Mouse (Mus musculus) myocyte (in vitro differentiated cells): ENCODE results near the gene Syde2. TPM values are rescaled to one million over a fixed set of nuclear protein-coding genes. Genes with fewer than 3 reads are reported as not detected.

ENCODE experiments used
- H3K27me3 ChIP-seq: one replicate; pipeline ENCODE4 v1.6.1; 2011; ENCODE audit not compliant: control insufficient read depth, insufficient read depth, insufficient read length
- H3K36me3 ChIP-seq: one replicate; pipeline ENCODE4 v1.6.1; 2011; ENCODE audit not compliant: control insufficient read depth, insufficient read depth
- H3K4me2 ChIP-seq: one replicate; pipeline ENCODE4 v1.6.1; 2011; ENCODE audit warnings: low read depth, control low read depth
- H3K4me3 ChIP-seq: one replicate; pipeline ENCODE4 v1.5.1; 2011; ENCODE audit warnings: mild to moderate bottlenecking, control low read depth, moderate library complexity
- H3K79me2 ChIP-seq: one replicate; pipeline ENCODE4 v1.6.1; 2011; ENCODE audit not compliant: control insufficient read depth, insufficient read depth
- H3ac ChIP-seq: one replicate; pipeline ENCODE4 v1.6.1; 2011; ENCODE audit not compliant: control insufficient read depth, insufficient read length
- CEBPB ChIP-seq: IDR thresholded peaks from 2 replicates; pipeline ENCODE4 v1.6.1; 2011; ENCODE audit warnings: mild to moderate bottlenecking, moderate library complexity; ENCODE audit not compliant: poor library complexity, insufficient read depth, severe bottlenecking
- MAX ChIP-seq: IDR thresholded peaks from one replicate; pipeline ENCODE4 v1.6.1; 2011; ENCODE audit warnings: low read depth, mild to moderate bottlenecking, control low read depth
- MYOD1 ChIP-seq, 3 experiments: IDR thresholded peaks; one replicate each; pipeline ENCODE4 v1.6.1; 2011; ENCODE audit warnings: control low read depth in 2 of 3, low read depth in 2 of 3, mild to moderate bottlenecking in 2 of 3, moderate library complexity in 1 of 3; ENCODE audit not compliant: insufficient read length in 2 of 3, control insufficient read depth in 1 of 3
- POLR2A ChIP-seq: IDR thresholded peaks from one replicate; pipeline ENCODE4 v1.6.1; 2011; ENCODE audit warnings: low read depth, mild to moderate bottlenecking, control low read depth, moderate library complexity; ENCODE audit not compliant: insufficient read length
- POLR2AphosphoS2 ChIP-seq: IDR thresholded peaks from one replicate; pipeline ENCODE4 v1.6.1; 2011; ENCODE audit warnings: low read depth, control low read depth; ENCODE audit not compliant: insufficient read length
- REST ChIP-seq: IDR thresholded peaks from one replicate; pipeline ENCODE4 v1.6.1; 2011; ENCODE audit warnings: mild to moderate bottlenecking, control low read depth, moderate library complexity; ENCODE audit not compliant: insufficient read depth, insufficient read length
- SRF ChIP-seq: IDR thresholded peaks from one replicate; pipeline ENCODE4 v1.6.1; 2011; ENCODE audit warnings: low read depth; ENCODE audit not compliant: control insufficient read depth, insufficient read length
- TCF12 ChIP-seq: IDR thresholded peaks from one replicate; pipeline ENCODE4 v1.6.1; 2011; ENCODE audit warnings: mild to moderate bottlenecking, control low read depth; ENCODE audit not compliant: poor library complexity, insufficient read depth, severe bottlenecking
- polyA plus RNA-seq: library from polyadenylated mRNA; unstranded; fragments of >200 nt; fragmentation: generic; extraction: Trizol; gene quantifications from one replicate; pipeline ENCODE4 v1.2.1, GENCODE M21; 2012; ENCODE audit warnings: missing spikeins

Gene Syde2
- polyA plus RNA-seq, 1 experiment = 0.73 TPM

GRCm38 (mm10) chr3:146069276-146069675 lies 81.6 kb downstream of the Syde2 start:
- Histone ChIP-seq H3K27me3 (no peaks in the 10 kb centered on the region), H3K36me3 (no peaks in the 10 kb centered on the region), H3K79me2 (no peaks in the 10 kb centered on the region), H3ac (no peak overlapping the region), H3K4me3 (no peak overlapping the region), H3K4me2 (no peak overlapping the region)
- no peak for TF ChIP-seq SRF
- TF ChIP-seq CEBPB = no peak
- no peak for TF ChIP-seq POLR2AphosphoS2
- no peak for TF ChIP-seq MYOD1 (IDR thresholded peaks at IDR 0.05; ENCODE audit: control insufficient read depth in 1 of 3, insufficient read length in 2 of 3, low read depth in 2 of 3)
- TF ChIP-seq REST = no peak
- TF ChIP-seq MAX = no peak
- TF ChIP-seq TCF12 = no peak
- TF ChIP-seq POLR2A = no peak

Other genes starting within 250 kb of the Syde2 start
- gene Ddah1, start 229.2 kb upstream of the Syde2 start, polyA plus RNA-seq = 7.4 TPM
- gene Bcl10, start 65.1 kb upstream of the Syde2 start, polyA plus RNA-seq = 25.9 TPM
- 18.7 TPM for gene 2410004B18Rik, start 49.9 kb upstream of the Syde2 start, polyA plus RNA-seq
- 0.10 TPM for gene Wdr63, start 120.3 kb downstream of the Syde2 start, polyA plus RNA-seq
- gene Mcoln3, start 129.6 kb downstream of the Syde2 start, polyA plus RNA-seq = not detected
- not detected for gene Mcoln2, start 162.0 kb downstream of the Syde2 start, polyA plus RNA-seq
- 0.22 TPM for gene Lpar3, start 233.1 kb downstream of the Syde2 start, polyA plus RNA-seq